9 mouse cellular contexts compared by ENCODE assay signal in genomic region chr12:69422827-69423537, GRCm38 (mm10). TPM values are rescaled to one million over a fixed set of nuclear protein-coding genes. Genes with fewer than 3 reads are reported as not detected.
DNase-seq lines count a peak whose midpoint lies in the region; ATAC-seq and TF ChIP-seq lines count a peak whose summit lies in the region.
"Had no signal": no experiment of that assay in that cellular context is flagged by ENCODE, and none has a peak within 500 bp of the region (broad histone marks: within the 10 kb centered on the region; RNA-seq: fewer than 3 reads in every experiment).

No protein-coding gene starts in this region.

- ATAC-seq in kidney, postnatal 0 days (replicated peaks; ENCODE audit: low FRiP score, low read depth) = peak; percentile 62; the same call in 1 of the 2 replicates

- H3K4me2 ChIP-seq in kidney, postnatal 0 days (ENCODE audit: low read length) = peak overlapping the region; percentile 14; the same call in 1 of the 2 replicates

- no peaks in the 10 kb centered on the region for H3K36me3 ChIP-seq in kidney, postnatal 0 days (ENCODE audit: insufficient read depth, low read length)

- H3K27me3 ChIP-seq in kidney, postnatal 0 days (ENCODE audit: insufficient read depth, low read length) = no peaks in the 10 kb centered on the region

- H3K4me1 ChIP-seq in kidney, postnatal 0 days (replicated peaks; ENCODE audit: insufficient read depth, low read length) = peaks cover 16% of the 10 kb centered on the region; the same call in 1 of the 2 replicates

- H3K27ac ChIP-seq in kidney, postnatal 0 days = peak overlapping the region; percentile 60; the same call in 1 of the 2 replicates

- H3K4me3 ChIP-seq in kidney, postnatal 0 days (replicated peaks; ENCODE audit: low read depth, low read length) = no peak overlapping the region
- H3K4me3 ChIP-seq: erythroblast, embryonic 14.5 days had no signal

- no peak overlapping the region for H3K9ac ChIP-seq in kidney, postnatal 0 days (ENCODE audit: low read depth, low read length)

- no peaks in the 10 kb centered on the region for H3K9me3 ChIP-seq in kidney, postnatal 0 days (replicated peaks; ENCODE audit: low read length)

- TF ChIP-seq CTCF in kidney, postnatal 0 days (IDR thresholded peaks at IDR 0.05; ENCODE audit: low read depth) = no peak

- WGBS in kidney, postnatal 0 days = 50% methylated on average over 20 of the region's 20 CpGs

- peak; percentile 61 to 62 for DNase-seq in cerebellum, postnatal 10 days
- DNase-seq in cerebellum, postnatal 36 days = no peak
- peak; percentile 81 for DNase-seq in T-cell, adult 2 months (ENCODE audit: low spot score)
- DNase-seq in kidney, postnatal 0 days (ENCODE audit: low spot score) = peak; percentile 67
- peak; percentile 85 for DNase-seq in naive thymus-derived CD4-positive, alpha-beta T cell, adult 2 months (ENCODE audit: low read depth)
- no peak for DNase-seq in right cerebral cortex, adult 2 months (ENCODE audit: low spot score in 2 of 2)
- DNase-seq in right cerebral cortex, postnatal 36 days (ENCODE audit: low spot score in 2 of 2) = no peak
- no peak for DNase-seq in cerebellum, adult 11 months

RNA-seq across cellular contexts. Expression of gene Gm9887, which starts 50.7 kb away (rescaled TPM):
- 1.3 and 3.2 TPM in 2 replicates for polyA plus RNA-seq in kidney, postnatal 0 days (2015; fragmentation: Nextera tagmentation; extraction: Ambion mirVana)

RNA-seq across cellular contexts. Expression of gene Arf6, which starts 51.0 kb away (rescaled TPM):
- polyA plus RNA-seq in kidney, postnatal 0 days (2015; fragmentation: Nextera tagmentation; extraction: Ambion mirVana) = 56.2 and 70.7 TPM in 2 replicates

Comparison
In these comparisons a context has a peak if more than half of its experiments do, and no peak if none do; other contexts are left out.
1. DNase-seq: peak in cerebellum, postnatal 10 days (2 of 2), T-cell, adult 2 months (single experiment), kidney, postnatal 0 days (single experiment) and naive thymus-derived CD4-positive, alpha-beta T cell, adult 2 months (single experiment); none in cerebellum, postnatal 36 days (0 of 2), right cerebral cortex, adult 2 months (0 of 2), right cerebral cortex, postnatal 36 days (0 of 2) and cerebellum, adult 11 months (single experiment).